Comparison of ENCODE assay signal across 32 mouse cellular contexts in genomic region chr8:126265186-126265585, GRCm38 (mm10). TPM values are rescaled to one million over a fixed set of nuclear protein-coding genes. Genes with fewer than 3 reads are reported as not detected.
"Had no signal": no experiment of that assay in that cellular context is flagged by ENCODE, and none has a peak within 500 bp of the region (broad histone marks: within the 10 kb centered on the region; RNA-seq: fewer than 3 reads in every experiment).

No protein-coding gene starts in this region.

- H3K4me3 ChIP-seq: embryonic facial prominence, embryonic 10.5 days; embryonic facial prominence, embryonic 12.5 days; embryonic facial prominence, embryonic 13.5 days; embryonic facial prominence, embryonic 15.5 days; erythroblast, embryonic 14.5 days; forebrain, embryonic 10.5 days; forebrain, embryonic 12.5 days; forebrain, embryonic 13.5 days; gastrocnemius, adult 2 months; heart, adult 2 months; heart, embryonic 10.5 days had no signal

- H3K4me2 ChIP-seq: embryonic facial prominence, embryonic 12.5 days; embryonic facial prominence, embryonic 13.5 days; embryonic facial prominence, embryonic 15.5 days; forebrain, embryonic 12.5 days; forebrain, embryonic 13.5 days; heart, embryonic 11.5 days had no signal

- ATAC-seq: forebrain, embryonic 13.5 days; forebrain, embryonic 14.5 days; forebrain, embryonic 16.5 days had no signal

- H3K27ac ChIP-seq: embryonic facial prominence, embryonic 10.5 days; embryonic facial prominence, embryonic 12.5 days; embryonic facial prominence, embryonic 13.5 days; embryonic facial prominence, embryonic 15.5 days; forebrain, embryonic 10.5 days; forebrain, embryonic 12.5 days; forebrain, embryonic 13.5 days; gastrocnemius, adult 2 months; heart, adult 2 months; heart, embryonic 10.5 days had no signal

- H3K9me3 ChIP-seq: embryonic facial prominence, embryonic 10.5 days; embryonic facial prominence, embryonic 12.5 days; embryonic facial prominence, embryonic 13.5 days; embryonic facial prominence, embryonic 15.5 days; forebrain, embryonic 10.5 days; forebrain, embryonic 12.5 days; forebrain, embryonic 13.5 days; heart, embryonic 10.5 days had no signal

- H3K27me3 ChIP-seq: embryonic facial prominence, embryonic 12.5 days; embryonic facial prominence, embryonic 13.5 days; embryonic facial prominence, embryonic 15.5 days; forebrain, embryonic 13.5 days had no signal

- DNase-seq: cerebellum, adult 8-10 months; cerebellum, adult 9-10 months; cerebellum, adult 9-11 months; cerebellum, postnatal 10 days; cerebellum, postnatal 14 days; cerebellum, postnatal 25 days; cerebellum, postnatal 36 days; embryo, embryonic 11 days; gastrocnemius, adult 2 months; gastrocnemius, postnatal 10 days; gastrocnemius, postnatal 14 days; gastrocnemius, postnatal 25 days; gastrocnemius, postnatal 36 days; heart, adult 11 months; heart, adult 18-20 months; heart, adult 2 months had no signal

- H3K4me1 ChIP-seq: embryonic facial prominence, embryonic 10.5 days; embryonic facial prominence, embryonic 12.5 days; embryonic facial prominence, embryonic 13.5 days; embryonic facial prominence, embryonic 15.5 days; forebrain, embryonic 10.5 days; forebrain, embryonic 12.5 days; forebrain, embryonic 13.5 days; heart, embryonic 10.5 days had no signal

- H3K9ac ChIP-seq: embryonic facial prominence, embryonic 12.5 days; embryonic facial prominence, embryonic 13.5 days; embryonic facial prominence, embryonic 15.5 days; forebrain, embryonic 12.5 days; forebrain, embryonic 13.5 days had no signal

- H3K36me3 ChIP-seq: embryonic facial prominence, embryonic 10.5 days; embryonic facial prominence, embryonic 12.5 days; embryonic facial prominence, embryonic 13.5 days; embryonic facial prominence, embryonic 15.5 days; forebrain, embryonic 10.5 days; forebrain, embryonic 12.5 days; heart, embryonic 10.5 days had no signal

RNA-seq across cellular contexts. Expression of gene Slc35f3, which starts 33.2 kb away (rescaled TPM):
- total RNA-seq: common myeloid progenitor, adult 5-6 weeks; gastrocnemius, adult 2 months; gastrocnemius, postnatal 25 days; gastrocnemius, postnatal 36 days; granulocyte monocyte progenitor cell, adult 5-6 weeks; heart, adult 18-20 months; heart, adult 2 months; heart, adult 8-10 months had no signal
- polyA plus RNA-seq: embryonic facial prominence, embryonic 10.5 days; erythroblast, embryonic 14.5 days; forebrain, embryonic 11.5 days; heart, adult 2 months; heart, embryonic 11.5 days had no signal
